Mouse (Mus musculus): ENCODE data around the gene Meiob. TPM values are rescaled to one million over a fixed set of nuclear protein-coding genes. Genes with fewer than 3 reads are reported as not detected.

The Meiob gene
- total and polyA plus RNA-seq, 3 experiments = 0.14 to 0.18 TPM; not detected in 1

- TF ChIP-seq EP300 (IDR thresholded peaks at IDR 0.05; ENCODE audit: insufficient read depth, low read depth, low read length) (no peak), CTCF (IDR thresholded peaks at IDR 0.05) (no peak), POLR2A (IDR thresholded peaks at IDR 0.05; ENCODE audit: insufficient read depth, low read depth, low read length) (no peak)
- H3K4me1 ChIP-seq (ENCODE audit: control insufficient read depth, insufficient read depth, low read length) = no peaks in the 10 kb centered on the region
- H3K79me2 ChIP-seq (replicated peaks; ENCODE audit: control insufficient read depth, insufficient read depth, low read length) = no peaks in the 10 kb centered on the region
- no peak for DNase-seq
- H3K27me3 ChIP-seq (ENCODE audit: control insufficient read depth, insufficient read depth, low read length) = no peaks in the 10 kb centered on the region; the same call in 1 of the 2 replicates
- H3K4me3 ChIP-seq = no peak overlapping the region
- intact Hi-C loops (cut with DNase I) = no loop called here
- H3K36me3 ChIP-seq (ENCODE audit: control insufficient read depth, insufficient read depth, low read length) = no peaks in the 10 kb centered on the region
- no peak overlapping the region for H3K27ac ChIP-seq
- 57% methylated on average over 12 of the region's 12 CpGs for WGBS
- H3K9ac ChIP-seq (ENCODE audit: low read depth, low read length) = no peak overlapping the region
Observed at GRCm38 (mm10) chr17:24794791-24795190, 9.3 kb upstream of the Meiob start.

DNA sequence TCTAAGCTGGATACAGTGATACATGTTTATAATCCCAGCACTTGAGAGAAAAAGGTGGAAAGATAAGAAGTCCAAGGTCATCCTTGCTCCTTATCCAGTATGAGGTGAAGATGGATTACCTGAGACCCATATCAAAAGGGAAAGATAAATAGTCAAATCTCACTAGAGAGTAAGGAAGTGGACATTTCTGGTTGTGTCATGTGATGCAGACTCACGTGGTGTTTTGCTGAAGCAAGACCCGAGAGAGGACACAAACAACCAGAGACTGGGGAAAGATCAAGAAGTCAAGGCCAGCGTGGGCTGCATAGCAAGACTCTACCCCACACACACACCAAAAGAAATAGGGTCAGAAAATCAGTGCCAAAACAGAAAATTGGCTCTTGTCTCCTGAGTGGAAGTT lies 7.1 kb upstream of the Meiob start:
- 37% methylated on average over 3 of the region's 3 CpGs for WGBS
- Histone ChIP-seq H3K79me2 (replicated peaks; ENCODE audit: control insufficient read depth, insufficient read depth, low read length) (no peaks in the 10 kb centered on the region), H3K4me3 (no peak overlapping the region), H3K9ac (ENCODE audit: low read depth, low read length) (no peak overlapping the region), H3K27ac (no peak overlapping the region), H3K36me3 (ENCODE audit: control insufficient read depth, insufficient read depth, low read length) (no peaks in the 10 kb centered on the region), H3K4me1 (ENCODE audit: control insufficient read depth, insufficient read depth, low read length) (no peaks in the 10 kb centered on the region), H3K27me3 (ENCODE audit: control insufficient read depth, insufficient read depth, low read length) (no peaks in the 10 kb centered on the region; the same call in 1 of the 2 replicates)
- intact Hi-C loops (cut with DNase I) = no loop called here
- DNase-seq = no peak
- TF ChIP-seq POLR2A (IDR thresholded peaks at IDR 0.05; ENCODE audit: insufficient read depth, low read depth, low read length) (no peak), EP300 (IDR thresholded peaks at IDR 0.05; ENCODE audit: insufficient read depth, low read depth, low read length) (no peak), CTCF (IDR thresholded peaks at IDR 0.05) (no peak)

GRCm38 (mm10) chr17:24798229-24798628 lies 5.9 kb upstream of the Meiob start:
- TF ChIP-seq EP300 (IDR thresholded peaks at IDR 0.05; ENCODE audit: insufficient read depth, low read depth, low read length) = no peak
- H3K27ac ChIP-seq = no peak overlapping the region
- intact Hi-C loops (cut with DNase I) = no loop called here
- H3K4me3 ChIP-seq = no peak overlapping the region
- H3K4me1 ChIP-seq (ENCODE audit: control insufficient read depth, insufficient read depth, low read length) = no peaks in the 10 kb centered on the region
- H3K79me2 ChIP-seq (replicated peaks; ENCODE audit: control insufficient read depth, insufficient read depth, low read length) = no peaks in the 10 kb centered on the region
- no peaks in the 10 kb centered on the region for H3K36me3 ChIP-seq (ENCODE audit: control insufficient read depth, insufficient read depth, low read length)
- H3K9ac ChIP-seq (ENCODE audit: low read depth, low read length) = no peak overlapping the region
- DNase-seq = no peak
- 62% methylated on average over 9 of the region's 9 CpGs for WGBS
- H3K27me3 ChIP-seq (ENCODE audit: control insufficient read depth, insufficient read depth, low read length) = no peaks in the 10 kb centered on the region; the same call in 1 of the 2 replicates

- Histone ChIP-seq H3K4me3 (no peak overlapping the region), H3K27ac (no peak overlapping the region), H3K79me2 (replicated peaks; ENCODE audit: control insufficient read depth, insufficient read depth, low read length) (no peaks in the 10 kb centered on the region), H3K36me3 (ENCODE audit: control insufficient read depth, insufficient read depth, low read length) (no peaks in the 10 kb centered on the region), H3K27me3 (ENCODE audit: control insufficient read depth, insufficient read depth, low read length) (no peaks in the 10 kb centered on the region; the same call in 1 of the 2 replicates), H3K9ac (ENCODE audit: low read depth, low read length) (no peak overlapping the region), H3K4me1 (ENCODE audit: control insufficient read depth, insufficient read depth, low read length) (peaks cover 1% of the 10 kb centered on the region)
- TF ChIP-seq POLR2A (IDR thresholded peaks at IDR 0.05; ENCODE audit: insufficient read depth, low read depth, low read length) (no peak), EP300 (IDR thresholded peaks at IDR 0.05; ENCODE audit: insufficient read depth, low read depth, low read length) (no peak), CTCF (IDR thresholded peaks at IDR 0.05) (no peak)
- DNase-seq = no peak
- intact Hi-C loops (cut with DNase I) = no loop called here
- 82% methylated on average over 4 of the region's 4 CpGs for WGBS
Observed at GRCm38 (mm10) chr17:24799476-24799875, 4.6 kb upstream of the Meiob start.

DNA sequence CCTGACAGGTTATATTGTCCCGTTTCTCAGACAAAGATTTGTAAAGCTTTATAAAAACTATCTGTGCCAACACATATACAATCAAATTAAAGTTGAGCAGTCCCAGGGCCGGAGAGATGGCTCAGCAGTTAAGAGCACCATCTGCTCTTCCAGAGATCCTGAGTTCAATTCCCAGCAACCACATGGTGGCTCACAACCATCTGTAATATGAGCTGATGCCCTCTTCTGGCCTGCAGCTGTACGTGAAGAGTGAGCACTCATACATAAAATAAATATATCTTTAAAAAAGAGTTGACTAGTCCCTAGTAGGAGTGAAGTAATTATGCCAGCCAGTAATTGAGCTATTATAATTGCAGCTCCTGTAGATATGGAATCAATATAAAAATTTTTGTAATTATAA lies 3.6 kb upstream of the Meiob start:
- DNase-seq = no peak
- intact Hi-C loops (cut with DNase I) = no loop called here
- H3K79me2 ChIP-seq (replicated peaks; ENCODE audit: control insufficient read depth, insufficient read depth, low read length) = no peaks in the 10 kb centered on the region
- no peaks in the 10 kb centered on the region; the same call in 1 of the 2 replicates for H3K27me3 ChIP-seq (ENCODE audit: control insufficient read depth, insufficient read depth, low read length)
- H3K36me3 ChIP-seq (ENCODE audit: control insufficient read depth, insufficient read depth, low read length) = no peaks in the 10 kb centered on the region
- TF ChIP-seq POLR2A (IDR thresholded peaks at IDR 0.05; ENCODE audit: insufficient read depth, low read depth, low read length) (no peak), EP300 (IDR thresholded peaks at IDR 0.05; ENCODE audit: insufficient read depth, low read depth, low read length) (no peak), CTCF (IDR thresholded peaks at IDR 0.05) (no peak)
- H3K4me3 ChIP-seq = no peak overlapping the region
- WGBS = 68% methylated on average over 3 of the region's 3 CpGs
- H3K9ac ChIP-seq (ENCODE audit: low read depth, low read length) = no peak overlapping the region
- no peak overlapping the region for H3K27ac ChIP-seq
- H3K4me1 ChIP-seq (ENCODE audit: control insufficient read depth, insufficient read depth, low read length) = peaks cover 3% of the 10 kb centered on the region

- no peak overlapping the region for H3K4me3 ChIP-seq
- 67% methylated on average over 3 of the region's 3 CpGs for WGBS
- TF ChIP-seq CTCF (IDR thresholded peaks at IDR 0.05) (no peak), POLR2A (IDR thresholded peaks at IDR 0.05; ENCODE audit: insufficient read depth, low read depth, low read length) (no peak), EP300 (IDR thresholded peaks at IDR 0.05; ENCODE audit: insufficient read depth, low read depth, low read length) (no peak)
- H3K36me3 ChIP-seq (ENCODE audit: control insufficient read depth, insufficient read depth, low read length) = no peaks in the 10 kb centered on the region
- H3K79me2 ChIP-seq (replicated peaks; ENCODE audit: control insufficient read depth, insufficient read depth, low read length) = no peaks in the 10 kb centered on the region
- intact Hi-C loops (cut with DNase I) = no loop called here
- H3K27ac ChIP-seq = no peak overlapping the region
- H3K9ac ChIP-seq (ENCODE audit: low read depth, low read length) = no peak overlapping the region
- DNase-seq = no peak
- H3K4me1 ChIP-seq (ENCODE audit: control insufficient read depth, insufficient read depth, low read length) = no peaks in the 10 kb centered on the region
- peaks cover 2% of the 10 kb centered on the region; the same call in 1 of the 2 replicates for H3K27me3 ChIP-seq (ENCODE audit: control insufficient read depth, insufficient read depth, low read length)
Observed at GRCm38 (mm10) chr17:24811211-24811610, 7.1 kb downstream of the Meiob start.
